Mouse (Mus musculus) liver, adult 10 weeks (tissue): ENCODE results near the gene Gm14781. TPM values are rescaled to one million over a fixed set of nuclear protein-coding genes. Genes with fewer than 3 reads are reported as not detected.

Source experiments
- polyA plus RNA-seq: library from polyadenylated mRNA; stranded (reverse); fragments of 350-450 nt; fragmentation: Illumina TruSeq; extraction: RNeasy Lipid Tissue Mini Kit (QIAGEN cat#74804); gene quantifications from one replicate; pipeline ENCODE4 v1.2.3, GENCODE M21; 2014; ENCODE audit warnings: low read depth, low replicate concordance

The Gm14781 gene
- polyA plus RNA-seq: not detected

GRCm38 (mm10) chrX:91631894-91632293 is at the start of gene Gm14781:
Gm14781 (plus strand) TSS chrX:91632194.

Other genes with a start within 250 kb of the Gm14781 start
- gene Gm5072, start 239.7 kb upstream of the Gm14781 start, polyA plus RNA-seq: not detected
- not detected for gene Gm8914, start 152.1 kb upstream of the Gm14781 start, polyA plus RNA-seq
- gene 1700084M14Rik, start 56.3 kb upstream of the Gm14781 start, polyA plus RNA-seq: not detected
- gene Mageb5, start 150.8 kb downstream of the Gm14781 start, polyA plus RNA-seq: not detected